Mouse (Mus musculus) left cerebral cortex, postnatal 25 days (tissue): ENCODE measurements at regions not wholly inside any gene's neighbourhood (a gene's known extent, or its start where the extent isn't known, plus 50 kb on each side); places are given as distances from the start of the nearest gene placed in this dataset.
"Not testable (repeated sequence)": the region's sequence is repeated elsewhere in the genome, so short reads cannot be mapped to it uniquely, and the experiment has no call there.

Source experiments
- DNase-seq, 2 experiments: peaks; one replicate each; pipeline ENCODE4 v3.0.0; 2022; ENCODE audit warnings: low spot score in 2 of 2, mixed read lengths in 1 of 2
- intact Hi-C: fragments of 180-260 bp; cut with DNase I; formaldehyde crosslinking; loops from one replicate; pipeline ENCODE4 v1.15.1; 2025

- intact Hi-C loops: loop anchor here (2.0 to 10.0 kb wide), 4 partner anchors 296 to 1927 kb away; no protein-coding TSS in a partner anchor
- DNase-seq: peak in 1 of 2 experiments; percentile 69
Observed at GRCm38 (mm10) chr16:82430384-82430783, 397.8 kb upstream of the Gm21833 start.

- no peak for DNase-seq
- intact Hi-C loops: loop anchor here (2.0 to 10.0 kb wide), 4 partner anchors 296 to 1926 kb away; no protein-coding TSS in a partner anchor
Observed at GRCm38 (mm10) chr16:82431075-82431474, 397.1 kb upstream of the Gm21833 start.

- peak; percentile 23 to 95 for DNase-seq
- intact Hi-C loops: loop anchor here (2.0 to 10.0 kb wide), 4 partner anchors 297 to 1925 kb away; no protein-coding TSS in a partner anchor
Observed at GRCm38 (mm10) chr16:82431811-82432210, 396.4 kb upstream of the Gm21833 start.

- intact Hi-C loops: no loop called here
- no peak for DNase-seq
Observed at GRCm38 (mm10) chr16:82460872-82461271, 367.3 kb upstream of the Gm21833 start.

- DNase-seq: no peak
- intact Hi-C loops: no loop called here
Observed at GRCm38 (mm10) chr16:82470736-82471387, 357.3 kb upstream of the Gm21833 start.

GRCm38 (mm10) chr16:82520406-82520805, 307.8 kb upstream of the Gm21833 start:
- intact Hi-C loops: no loop called here
- DNase-seq: no peak

- intact Hi-C loops: no loop called here
- peak in 1 of 2 experiments; percentile 3 for DNase-seq
Observed at GRCm38 (mm10) chr16:82521582-82521981, 306.6 kb upstream of the Gm21833 start.

GRCm38 (mm10) chr16:82564361-82564760, 263.8 kb upstream of the Gm21833 start:
- DNase-seq: peak in 1 of 2 experiments; percentile 73
- intact Hi-C loops: no loop called here

GRCm38 (mm10) chr16:82596461-82596860, 231.7 kb upstream of the Gm21833 start:
- DNase-seq, intact Hi-C loops: not testable (repeated sequence)

GRCm38 (mm10) chr16:82602038-82602437, 226.1 kb upstream of the Gm21833 start:
- DNase-seq: no peak
- intact Hi-C loops: no loop called here
